Mouse (Mus musculus) embryonic fibroblast, embryonic 13.5 days (primary cell): Measurements from ENCODE around the gene Slc1a7.

ENCODE experiments used
- CTCF ChIP-seq: IDR thresholded peaks from 2 replicates; pipeline ENCODE4 v1.5.1; 2011; ENCODE audit warnings: mild to moderate bottlenecking, control low read depth, low read length, moderate library complexity, borderline replicate concordance; ENCODE audit not compliant: insufficient read depth
- POLR2A ChIP-seq: IDR thresholded peaks from 2 replicates; pipeline ENCODE4 v1.6.1; 2011; ENCODE audit warnings: low read depth, mild to moderate bottlenecking, control low read depth, low read length, moderate library complexity

DNA sequence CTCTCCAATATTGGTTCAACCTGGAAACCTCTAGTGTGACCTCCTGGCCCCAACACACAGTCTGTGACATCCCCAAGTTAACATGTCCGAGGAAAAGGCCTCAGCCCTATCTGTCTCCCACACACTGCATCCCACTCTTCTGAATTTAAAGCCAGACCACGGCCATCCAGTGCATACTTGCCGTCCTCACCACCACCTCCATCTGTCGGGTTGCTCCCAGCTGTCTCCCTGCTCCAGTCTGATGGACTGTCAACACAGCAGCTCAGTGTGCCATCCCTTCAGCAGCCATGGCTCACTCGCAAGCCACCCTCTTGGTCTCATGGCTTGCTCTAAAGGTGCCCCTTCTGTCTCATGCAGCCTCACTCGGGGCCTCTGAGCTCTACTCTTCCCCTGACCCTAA, 27.6 kb downstream of the Slc1a7 start:
- no peak for TF ChIP-seq POLR2A
- TF ChIP-seq CTCF = no peak
